Mouse (Mus musculus): Measurements from ENCODE around the gene Lgals2.

DNA sequence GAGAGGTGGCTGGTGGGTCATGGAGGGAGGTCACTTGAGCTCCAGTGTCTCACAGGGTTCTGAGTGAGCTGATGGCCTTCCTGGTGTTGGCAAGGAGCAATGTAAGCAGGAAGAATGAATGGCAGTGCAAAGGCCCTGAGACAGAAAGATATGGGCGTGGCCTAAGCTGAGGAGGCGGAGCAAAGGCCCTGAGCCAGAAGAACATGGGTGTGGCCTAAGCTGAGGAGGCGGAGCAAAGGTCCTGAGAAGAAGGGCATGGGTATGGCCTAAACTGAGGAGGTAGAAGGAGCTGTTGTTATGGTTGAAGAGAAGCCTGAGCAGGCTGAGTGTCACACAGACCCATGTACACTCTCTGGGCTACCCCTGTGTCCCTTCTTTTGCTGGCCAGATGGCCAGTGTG lies 21.7 kb downstream of the Lgals2 start:
- TF ChIP-seq POLR2A (IDR thresholded peaks at IDR 0.05; ENCODE audit: low read depth, low read length) (no peak), CTCF (IDR thresholded peaks at IDR 0.05; ENCODE audit: extremely low read depth, insufficient read depth, insufficient read length, insufficient replicate concordance) (no peak)
